Mouse (Mus musculus): ENCODE data around the gene Cacna1e. TPM values are rescaled to one million over a fixed set of nuclear protein-coding genes. Genes with fewer than 3 reads are reported as not detected.

Cacna1e gene
- total RNA-seq, 2 experiments from 2014 or later: 0.14 to 0.26 TPM

- DNase-seq: no peak
Observed at GRCm38 (mm10) chr1:154707584-154708290, 176.6 kb downstream of the Cacna1e start.

- no peak for DNase-seq
Observed at GRCm38 (mm10) chr1:154706974-154707373, 177.3 kb downstream of the Cacna1e start.

- DNase-seq: no peak
Observed at GRCm38 (mm10) chr1:154705882-154706565, 178.3 kb downstream of the Cacna1e start.

- no peak for DNase-seq
Observed at GRCm38 (mm10) chr1:154704558-154705185, 179.6 kb downstream of the Cacna1e start.

- no peak for DNase-seq
Observed at GRCm38 (mm10) chr1:154702623-154703022, 181.7 kb downstream of the Cacna1e start.

GRCm38 (mm10) chr1:154688876-154689665 lies 195.2 kb downstream of the Cacna1e start:
- DNase-seq: no peak

GRCm38 (mm10) chr1:154686861-154687260 lies 197.4 kb downstream of the Cacna1e start:
- no peak for DNase-seq

GRCm38 (mm10) chr1:154683477-154684106 lies 200.7 kb downstream of the Cacna1e start:
- no peak for DNase-seq

GRCm38 (mm10) chr1:154678989-154679388 lies 205.3 kb downstream of the Cacna1e start:
- DNase-seq: no peak

GRCm38 (mm10) chr1:154678151-154678550 lies 206.2 kb downstream of the Cacna1e start:
- no peak for DNase-seq

- DNase-seq: no peak
Observed at GRCm38 (mm10) chr1:154677677-154678076, 206.6 kb downstream of the Cacna1e start.

- no peak for DNase-seq
Observed at GRCm38 (mm10) chr1:154663721-154664120, 220.6 kb downstream of the Cacna1e start.

- no peak for DNase-seq
Observed at GRCm38 (mm10) chr1:154661977-154662376, 222.3 kb downstream of the Cacna1e start.

GRCm38 (mm10) chr1:154661221-154661864 lies 223.0 kb downstream of the Cacna1e start:
- peak; percentile 17 for DNase-seq

- DNase-seq: no peak
Observed at GRCm38 (mm10) chr1:154657366-154657765, 226.9 kb downstream of the Cacna1e start.

GRCm38 (mm10) chr1:154653951-154654350 lies 230.3 kb downstream of the Cacna1e start:
- no peak for DNase-seq

GRCm38 (mm10) chr1:154646156-154646950 lies 237.9 kb downstream of the Cacna1e start:
- no peak for DNase-seq

- no peak for DNase-seq
Observed at GRCm38 (mm10) chr1:154637821-154638220, 246.5 kb downstream of the Cacna1e start.

- no peak for DNase-seq
Observed at GRCm38 (mm10) chr1:154635766-154636165, 248.5 kb downstream of the Cacna1e start.

GRCm38 (mm10) chr1:154632886-154633285 lies 251.4 kb downstream of the Cacna1e start:
- DNase-seq: no peak
